Mouse (Mus musculus): ENCODE results near the gene Foxn3. TPM values are rescaled to one million over a fixed set of nuclear protein-coding genes. Genes with fewer than 3 reads are reported as not detected.

Gene Foxn3
- polyA plus RNA-seq, 1 experiment from 2014 or later, result 66.2 TPM

DNA sequence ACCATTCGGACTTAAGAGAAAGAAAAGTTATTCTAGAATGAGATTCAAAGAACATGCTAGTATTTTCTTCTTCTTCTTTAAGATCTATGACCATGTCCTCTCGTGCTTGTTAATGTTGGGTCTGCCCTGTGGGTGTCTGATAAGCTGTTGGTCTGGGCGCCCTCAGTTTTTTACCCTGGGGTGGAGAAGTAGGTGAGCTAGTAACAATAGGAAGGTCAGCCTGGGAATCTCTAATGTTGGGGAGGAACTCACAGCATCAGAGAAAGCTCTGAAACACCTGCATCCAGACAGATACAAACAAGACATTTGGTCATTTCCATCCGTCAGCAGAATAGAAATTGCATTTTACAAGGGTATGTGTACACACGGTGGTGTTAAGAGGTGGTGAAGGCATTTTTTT, 343.6 kb downstream of the Foxn3 start:
- 83% methylated on average over 5 of the region's 5 CpGs for WGBS
- Histone ChIP-seq H3K9me3 (replicated peaks) (no peaks in the 10 kb centered on the region), H3K4me1 (replicated peaks) (peaks cover 62% of the 10 kb centered on the region), H3K4me2 (no peak overlapping the region), H3K27me3 (replicated peaks) (no peaks in the 10 kb centered on the region), H3K36me3 (peaks cover 5% of the 10 kb centered on the region; the same call in 1 of the 2 replicates), H3K4me3 (no peak overlapping the region), H3K9ac (no peak overlapping the region), H3K27ac (ENCODE audit: poor library complexity, severe bottlenecking) (no peak overlapping the region)
- no peak for ATAC-seq (ENCODE audit: insufficient number of reproducible peaks, low FRiP score)

DNA sequence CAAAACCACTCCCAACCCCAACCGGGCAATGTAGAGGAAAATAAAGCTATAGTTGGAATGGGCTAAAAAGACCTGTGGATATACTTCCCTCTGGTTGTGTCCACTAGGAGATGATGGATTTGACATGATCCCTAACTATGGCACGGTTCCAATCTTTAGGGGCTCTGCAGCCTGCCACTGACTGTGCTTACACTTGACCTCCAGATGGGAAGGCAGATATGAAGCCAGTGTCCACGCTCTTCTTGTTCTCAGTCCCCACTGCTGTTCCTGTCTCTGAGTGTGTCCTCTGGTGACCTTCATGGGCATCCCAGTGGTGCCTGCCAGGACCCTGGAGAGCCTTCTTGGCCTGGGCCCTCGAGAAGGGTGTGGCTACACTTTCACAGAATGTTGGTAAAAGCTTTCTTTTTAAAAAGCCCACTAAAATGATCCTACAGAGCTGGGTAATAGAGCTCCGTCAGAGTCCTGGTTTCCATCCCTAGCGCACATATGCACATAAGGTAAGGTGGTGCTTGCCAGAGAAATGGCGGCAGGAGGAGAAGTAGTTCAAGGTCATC, 346.2 kb downstream of the Foxn3 start:
- Histone ChIP-seq H3K4me3 (no peak overlapping the region), H3K9ac (no peak overlapping the region), H3K27me3 (replicated peaks) (no peaks in the 10 kb centered on the region), H3K4me1 (replicated peaks) (peaks cover 72% of the 10 kb centered on the region), H3K27ac (ENCODE audit: poor library complexity, severe bottlenecking) (peak overlapping the region; percentile 86), H3K4me2 (no peak overlapping the region), H3K9me3 (replicated peaks) (no peaks in the 10 kb centered on the region), H3K36me3 (peaks cover 5% of the 10 kb centered on the region; the same call in 1 of the 2 replicates)
- ATAC-seq (ENCODE audit: insufficient number of reproducible peaks, low FRiP score), result no peak
- 75% methylated on average over 7 of the region's 7 CpGs for WGBS

GRCm38 (mm10) chr12:99216341-99216761, 347.0 kb downstream of the Foxn3 start:
- H3K9ac ChIP-seq, result peak overlapping the region; percentile 38; the same call in 1 of the 2 replicates
- H3K36me3 ChIP-seq, result peaks cover 5% of the 10 kb centered on the region; the same call in 1 of the 2 replicates
- WGBS, result 59% methylated on average over 5 of the region's 5 CpGs
- no peaks in the 10 kb centered on the region for H3K9me3 ChIP-seq (replicated peaks)
- H3K4me2 ChIP-seq, result 0 out of 2 replicates have a peak overlapping the region, but pooled peaks have one; percentile 15
- H3K4me1 ChIP-seq (replicated peaks), result peaks cover 74% of the 10 kb centered on the region
- H3K27me3 ChIP-seq (replicated peaks), result no peaks in the 10 kb centered on the region
- peak overlapping the region; percentile 86 for H3K27ac ChIP-seq (ENCODE audit: poor library complexity, severe bottlenecking)
- no peak for ATAC-seq (ENCODE audit: insufficient number of reproducible peaks, low FRiP score)
- no peak overlapping the region for H3K4me3 ChIP-seq

- Histone ChIP-seq H3K4me2 (0 out of 2 replicates have a peak overlapping the region, but pooled peaks have one; percentile 8), H3K27me3 (replicated peaks) (no peaks in the 10 kb centered on the region), H3K27ac (ENCODE audit: poor library complexity, severe bottlenecking) (peak overlapping the region; percentile 86), H3K4me3 (no peak overlapping the region), H3K4me1 (replicated peaks) (peaks cover 74% of the 10 kb centered on the region), H3K9me3 (replicated peaks) (no peaks in the 10 kb centered on the region), H3K36me3 (peaks cover 8% of the 10 kb centered on the region; the same call in 1 of the 2 replicates), H3K9ac (peak overlapping the region; percentile 38; the same call in 1 of the 2 replicates)
- 0 out of 2 replicates have a peak, but pooled peaks have one; percentile 31 for ATAC-seq (ENCODE audit: insufficient number of reproducible peaks, low FRiP score)
- 74% methylated on average over 11 of the region's 11 CpGs for WGBS
These were observed 347.7 kb downstream of the Foxn3 start for GRCm38 (mm10) chr12:99215521-99216255.

DNA sequence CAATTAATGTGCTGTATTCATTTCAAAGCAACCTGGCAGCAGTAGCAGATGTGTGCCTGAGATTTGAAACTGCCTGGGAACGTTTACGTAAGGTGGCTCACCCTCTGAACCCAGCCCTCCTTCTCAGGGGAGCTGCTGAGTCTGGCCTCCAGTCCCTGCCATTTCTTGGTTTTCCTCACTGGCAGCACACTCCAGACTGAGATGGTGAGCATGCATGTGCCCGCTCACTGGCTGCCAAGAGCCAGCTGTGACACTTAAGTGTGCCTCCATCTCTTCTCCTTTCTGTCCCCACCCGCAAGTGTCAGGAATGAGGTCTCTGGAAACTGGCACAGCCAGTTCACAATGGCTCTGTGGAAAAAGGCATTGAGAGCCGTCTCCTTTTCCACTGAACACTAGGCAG, 349.3 kb downstream of the Foxn3 start:
- Histone ChIP-seq H3K27me3 (replicated peaks) (no peaks in the 10 kb centered on the region), H3K27ac (ENCODE audit: poor library complexity, severe bottlenecking) (peak overlapping the region; percentile 55), H3K36me3 (peaks cover 6% of the 10 kb centered on the region; the same call in 1 of the 2 replicates), H3K4me3 (no peak overlapping the region), H3K4me1 (replicated peaks) (peaks cover 76% of the 10 kb centered on the region), H3K4me2 (no peak overlapping the region), H3K9ac (no peak overlapping the region), H3K9me3 (replicated peaks) (no peaks in the 10 kb centered on the region)
- ATAC-seq (ENCODE audit: insufficient number of reproducible peaks, low FRiP score), result no peak
- 61% methylated on average over 5 of the region's 5 CpGs for WGBS

- no peak overlapping the region for H3K9ac ChIP-seq
- peaks cover 6% of the 10 kb centered on the region; the same call in 1 of the 2 replicates for H3K36me3 ChIP-seq
- H3K4me3 ChIP-seq, result no peak overlapping the region
- no peaks in the 10 kb centered on the region for H3K9me3 ChIP-seq (replicated peaks)
- 70% methylated on average over 12 of the region's 12 CpGs for WGBS
- H3K27me3 ChIP-seq (replicated peaks), result no peaks in the 10 kb centered on the region
- no peak for ATAC-seq (ENCODE audit: insufficient number of reproducible peaks, low FRiP score)
- H3K27ac ChIP-seq (ENCODE audit: poor library complexity, severe bottlenecking), result peak overlapping the region; percentile 33; the same call in 1 of the 2 replicates
- no peak overlapping the region for H3K4me2 ChIP-seq
- peaks cover 68% of the 10 kb centered on the region for H3K4me1 ChIP-seq (replicated peaks)
These were observed 350.2 kb downstream of the Foxn3 start for GRCm38 (mm10) chr12:99213218-99213617.

DNA sequence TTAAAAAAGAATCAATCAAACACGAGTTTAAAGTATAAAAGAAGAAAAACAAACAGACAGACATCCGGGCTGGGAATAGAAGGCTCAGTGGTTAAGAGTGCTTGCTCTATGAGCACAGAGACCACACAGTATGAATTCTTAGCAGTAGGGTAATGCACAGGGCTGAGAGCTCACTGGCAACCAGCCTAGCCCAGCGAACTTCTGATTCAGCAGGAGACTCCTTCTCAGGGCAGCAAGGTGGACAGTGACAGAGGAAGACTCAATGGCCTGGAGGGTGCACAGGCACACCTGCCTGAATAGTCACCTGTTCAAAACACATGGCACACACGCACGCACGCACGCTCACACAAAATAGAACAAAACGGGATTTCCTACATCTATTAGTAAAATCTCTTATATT, 353.6 kb downstream of the Foxn3 start:
- 88% methylated on average over 8 of the region's 8 CpGs for whole genome bisulfite sequencing
- no peak overlapping the region for H3K27ac ChIP-seq (ENCODE audit: poor library complexity, severe bottlenecking)
- H3K4me3 ChIP-seq, result no peak overlapping the region
- no peak for ATAC-seq (ENCODE audit: insufficient number of reproducible peaks, low FRiP score)
- H3K9ac ChIP-seq, result no peak overlapping the region
- no peaks in the 10 kb centered on the region for H3K9me3 ChIP-seq (replicated peaks)
- no peak overlapping the region for H3K4me2 ChIP-seq
- peaks cover 6% of the 10 kb centered on the region; the same call in 1 of the 2 replicates for H3K36me3 ChIP-seq
- peaks cover 33% of the 10 kb centered on the region for H3K4me1 ChIP-seq (replicated peaks)
- no peaks in the 10 kb centered on the region for H3K27me3 ChIP-seq (replicated peaks)

DNA sequence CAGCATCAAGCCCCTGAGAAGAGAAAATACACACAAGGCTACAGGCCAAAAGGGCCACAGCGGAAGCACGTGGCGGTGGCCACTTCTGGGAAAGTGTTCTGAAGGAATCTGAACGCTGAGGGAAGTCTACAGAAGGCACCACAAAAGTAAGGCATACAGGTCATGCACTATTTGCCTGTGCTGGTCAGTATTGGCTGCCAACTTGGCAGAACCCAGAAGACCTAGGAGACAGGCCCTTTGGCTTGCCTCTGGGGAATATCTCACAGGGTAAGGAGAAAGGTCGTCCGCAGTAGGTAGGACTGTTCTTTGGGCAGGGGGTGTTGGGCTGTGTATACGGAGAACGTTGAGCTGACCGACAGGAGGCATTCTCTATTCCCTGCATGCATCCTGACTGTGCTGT, 355.1 kb downstream of the Foxn3 start:
- Histone ChIP-seq H3K36me3 (peaks cover 6% of the 10 kb centered on the region; the same call in 1 of the 2 replicates), H3K9me3 (replicated peaks) (no peaks in the 10 kb centered on the region), H3K27ac (ENCODE audit: poor library complexity, severe bottlenecking) (no peak overlapping the region), H3K9ac (no peak overlapping the region), H3K27me3 (replicated peaks) (no peaks in the 10 kb centered on the region), H3K4me1 (replicated peaks) (peaks cover 18% of the 10 kb centered on the region), H3K4me2 (no peak overlapping the region), H3K4me3 (no peak overlapping the region)
- 77% methylated on average over 9 of the region's 9 CpGs for WGBS
- no peak for ATAC-seq (ENCODE audit: insufficient number of reproducible peaks, low FRiP score)

- Histone ChIP-seq H3K27me3 (replicated peaks) (no peaks in the 10 kb centered on the region), H3K9ac (no peak overlapping the region), H3K4me3 (no peak overlapping the region), H3K36me3 (peaks cover 6% of the 10 kb centered on the region; the same call in 1 of the 2 replicates), H3K27ac (ENCODE audit: poor library complexity, severe bottlenecking) (no peak overlapping the region), H3K4me1 (replicated peaks) (peaks cover 6% of the 10 kb centered on the region), H3K4me2 (no peak overlapping the region), H3K9me3 (replicated peaks) (no peaks in the 10 kb centered on the region)
- WGBS, result 88% methylated on average over 15 of the region's 15 CpGs
- no peak for ATAC-seq (ENCODE audit: insufficient number of reproducible peaks, low FRiP score)
These were observed 356.3 kb downstream of the Foxn3 start for GRCm38 (mm10) chr12:99207014-99207612.

- 91% methylated on average over 8 of the region's 8 CpGs for WGBS
These were observed 357.6 kb downstream of the Foxn3 start for GRCm38 (mm10) chr12:99205734-99206133.

GRCm38 (mm10) chr12:99199124-99199483, 364.3 kb downstream of the Foxn3 start:
- H3K9me3 ChIP-seq (replicated peaks), result no peaks in the 10 kb centered on the region
- peaks cover 21% of the 10 kb centered on the region for H3K36me3 ChIP-seq
- WGBS, result 85% methylated on average over 5 of the region's 5 CpGs
- no peaks in the 10 kb centered on the region for H3K27me3 ChIP-seq (replicated peaks)
- H3K9ac ChIP-seq, result no peak overlapping the region
- no peak for ATAC-seq (ENCODE audit: insufficient number of reproducible peaks, low FRiP score)
- peaks cover 18% of the 10 kb centered on the region for H3K4me1 ChIP-seq (replicated peaks)
- H3K27ac ChIP-seq (ENCODE audit: poor library complexity, severe bottlenecking), result no peak overlapping the region
- H3K4me3 ChIP-seq, result no peak overlapping the region
- H3K4me2 ChIP-seq, result no peak overlapping the region

More at GRCm38 (mm10) chr12:99205734-99206133, 357.6 kb downstream of the Foxn3 start:
- Histone ChIP-seq H3K36me3 (peaks cover 3% of the 10 kb centered on the region; the same call in 1 of the 2 replicates), H3K27ac (ENCODE audit: poor library complexity, severe bottlenecking) (no peak overlapping the region), H3K4me2 (no peak overlapping the region), H3K9ac (no peak overlapping the region), H3K27me3 (replicated peaks) (no peaks in the 10 kb centered on the region), H3K4me1 (replicated peaks) (peaks cover 9% of the 10 kb centered on the region), H3K9me3 (replicated peaks) (no peaks in the 10 kb centered on the region), H3K4me3 (no peak overlapping the region)
- no peak for ATAC-seq (ENCODE audit: insufficient number of reproducible peaks, low FRiP score)
